Mouse (Mus musculus) forebrain, embryonic 10.5 days (tissue): ENCODE measurements at regions not wholly inside any gene's neighbourhood (a gene's known extent, or its start where the extent isn't known, plus 50 kb on each side); places are given as distances from the start of the nearest gene placed in this dataset.

ENCODE experiments used
- DNase-seq: peaks from one replicate; pipeline ENCODE4 v3.0.0-alpha.2; 2017; ENCODE audit warnings: low spot score; ENCODE audit errors: extremely low spot score
- H3K27ac ChIP-seq: fragments of 300-500 bp; sonication (generic); 2 replicates; pipeline ENCODE4 v1.5.1; 2016; ENCODE audit warnings: mild to moderate bottlenecking
- H3K27me3 ChIP-seq: fragments of 300-500 bp; sonication (generic); 2 replicates; pipeline ENCODE4 v1.6.1; 2016; ENCODE audit warnings: mild to moderate bottlenecking; ENCODE audit not compliant: poor library complexity, severe bottlenecking
- H3K36me3 ChIP-seq: fragments of 300-500 bp; sonication (generic); replicated peaks from 2 replicates; pipeline ENCODE4 v1.6.1; 2016; ENCODE audit warnings: mild to moderate bottlenecking, moderate library complexity
- H3K4me1 ChIP-seq: fragments of 300-500 bp; sonication (generic); 2 replicates; pipeline ENCODE4 v1.6.1; 2016
- H3K4me3 ChIP-seq: fragments of 300-500 bp; sonication (generic); 2 replicates; pipeline ENCODE4 v1.5.1; 2016; ENCODE audit warnings: mild to moderate bottlenecking, moderate library complexity
- H3K9me3 ChIP-seq: fragments of 300-500 bp; sonication (generic); 2 replicates; pipeline ENCODE4 v1.6.1; 2016; ENCODE audit warnings: mild to moderate bottlenecking, moderate library complexity
- WGBS: fragments of 180-500 bp; shearing (Covaris S2); methylation state at CpG from one replicate; pipeline ENCODE4 v1.1.7; 2016; 5-methylcytosine and 5-hydroxymethylcytosine counted together

DNA sequence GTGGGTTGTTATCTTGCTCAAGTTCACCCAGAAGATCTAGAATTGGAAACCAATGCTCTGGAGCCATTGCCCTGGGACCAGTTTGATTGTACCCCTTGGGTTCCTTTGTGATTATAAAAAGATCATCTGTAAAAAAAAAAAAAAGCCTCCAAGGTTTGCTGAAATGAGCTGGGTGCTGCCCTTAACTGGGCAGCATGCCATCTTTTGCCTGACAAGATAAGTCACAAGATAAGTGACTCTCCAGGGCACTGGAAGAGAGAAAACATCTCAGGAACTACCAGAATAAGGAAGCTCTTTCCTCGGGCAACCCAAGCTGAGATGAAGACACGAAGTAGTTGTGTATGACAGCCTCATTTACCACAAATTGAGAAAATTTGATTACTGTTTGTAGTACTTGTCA is 202.7 kb upstream of the Eci2 start:
- no peak for DNase-seq
- Histone ChIP-seq H3K4me3 (no peak overlapping the region), H3K36me3 (no peaks in the 10 kb centered on the region), H3K27me3 (no peaks in the 10 kb centered on the region), H3K9me3 (no peaks in the 10 kb centered on the region), H3K4me1 (no peaks in the 10 kb centered on the region), H3K27ac (no peak overlapping the region)
- WGBS: 90% methylated on average over 2 of the region's 2 CpGs

GRCm38 (mm10) chr13:35233636-35234035 is 206.7 kb upstream of the Eci2 start:
- no peaks in the 10 kb centered on the region for H3K27me3 ChIP-seq
- no peak overlapping the region for H3K4me3 ChIP-seq
- H3K36me3 ChIP-seq: no peaks in the 10 kb centered on the region
- no peaks in the 10 kb centered on the region for H3K9me3 ChIP-seq
- DNase-seq: no peak
- H3K27ac ChIP-seq: no peak overlapping the region
- 84% methylated on average over 1 of the region's 1 CpGs for WGBS
- H3K4me1 ChIP-seq: no peaks in the 10 kb centered on the region

GRCm38 (mm10) chr13:35241443-35241842 is 214.5 kb upstream of the Eci2 start:
- H3K27me3 ChIP-seq: no peaks in the 10 kb centered on the region
- no peak for DNase-seq
- 71% methylated on average over 2 of the region's 2 CpGs for WGBS
- no peak overlapping the region for H3K27ac ChIP-seq
- no peak overlapping the region for H3K4me3 ChIP-seq
- H3K36me3 ChIP-seq: no peaks in the 10 kb centered on the region
- no peaks in the 10 kb centered on the region for H3K9me3 ChIP-seq
- H3K4me1 ChIP-seq: no peaks in the 10 kb centered on the region

DNA sequence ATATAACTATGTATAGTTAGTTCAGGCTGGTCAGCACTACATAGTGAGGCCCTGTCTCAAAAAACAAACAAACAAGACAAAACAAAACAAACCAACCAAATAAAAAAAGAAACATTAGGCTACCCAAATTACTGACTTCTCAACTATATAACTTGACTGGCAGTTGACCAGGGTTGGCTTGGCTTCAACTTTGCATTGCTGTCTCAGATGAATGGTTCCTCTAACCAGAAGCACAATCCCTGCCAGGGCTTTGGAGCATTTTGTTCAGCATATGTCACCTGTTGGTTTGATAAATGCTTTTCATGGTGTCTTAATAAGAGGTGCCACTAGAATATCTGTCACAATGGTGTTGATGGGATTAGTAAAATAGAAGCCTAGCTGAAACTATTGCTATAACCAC is 217.1 kb upstream of the Eci2 start:
- DNase-seq: no peak
- H3K36me3 ChIP-seq: no peaks in the 10 kb centered on the region
- no peaks in the 10 kb centered on the region for H3K4me1 ChIP-seq
- no peak overlapping the region for H3K4me3 ChIP-seq
- no peaks in the 10 kb centered on the region for H3K27me3 ChIP-seq
- H3K9me3 ChIP-seq: no peaks in the 10 kb centered on the region
- no peak overlapping the region for H3K27ac ChIP-seq

DNA sequence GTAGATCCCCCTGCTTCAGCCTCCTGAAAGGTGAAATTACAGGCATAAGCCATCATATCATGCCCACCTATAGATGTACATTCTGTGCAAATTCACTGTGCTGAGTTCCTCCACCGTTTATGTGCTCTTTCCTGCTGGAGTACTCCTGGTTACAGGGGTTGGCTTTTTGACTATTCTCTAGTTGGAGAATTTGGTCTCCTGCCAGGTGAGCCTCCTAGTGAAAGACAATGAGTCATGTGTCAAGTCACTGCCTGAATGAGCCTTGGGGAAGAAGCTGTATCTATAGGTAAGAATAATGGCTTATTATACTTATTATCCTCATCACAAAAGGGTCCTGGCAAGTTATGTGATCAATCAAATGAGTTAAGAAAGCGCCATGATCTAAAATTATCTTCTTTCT is 230.5 kb upstream of the Eci2 start:
- no peak for DNase-seq
- H3K4me3 ChIP-seq: no peak overlapping the region
- no peaks in the 10 kb centered on the region for H3K36me3 ChIP-seq
- no peaks in the 10 kb centered on the region for H3K27me3 ChIP-seq
- H3K27ac ChIP-seq: no peak overlapping the region
- no peaks in the 10 kb centered on the region for H3K9me3 ChIP-seq
- H3K4me1 ChIP-seq: no peaks in the 10 kb centered on the region
- 84% methylated on average over 2 of the region's 2 CpGs for WGBS

DNA sequence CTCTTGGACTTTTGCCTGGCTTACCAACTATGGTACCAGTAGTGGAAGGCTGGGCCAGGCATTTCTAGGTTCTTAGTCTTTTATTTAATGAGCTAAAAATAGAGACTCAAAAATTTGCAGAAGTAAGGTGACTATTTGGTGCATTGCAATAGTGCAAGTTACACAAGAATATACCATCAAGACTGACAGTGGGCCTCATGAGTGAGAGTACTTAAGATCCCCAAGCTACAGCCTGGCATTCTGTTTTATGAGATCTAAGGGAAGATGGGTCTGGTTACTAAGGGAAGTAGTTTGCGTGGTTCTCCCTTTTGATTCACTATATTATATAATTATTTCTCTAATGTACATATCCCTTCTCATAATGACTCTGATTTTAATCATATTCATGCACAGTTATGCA is 231.8 kb upstream of the Eci2 start:
- Histone ChIP-seq H3K4me3 (no peak overlapping the region), H3K27ac (no peak overlapping the region), H3K9me3 (no peaks in the 10 kb centered on the region), H3K36me3 (no peaks in the 10 kb centered on the region), H3K4me1 (no peaks in the 10 kb centered on the region), H3K27me3 (no peaks in the 10 kb centered on the region)
- WGBS: 90% methylated on average over 1 of the region's 1 CpGs
- DNase-seq: no peak

DNA sequence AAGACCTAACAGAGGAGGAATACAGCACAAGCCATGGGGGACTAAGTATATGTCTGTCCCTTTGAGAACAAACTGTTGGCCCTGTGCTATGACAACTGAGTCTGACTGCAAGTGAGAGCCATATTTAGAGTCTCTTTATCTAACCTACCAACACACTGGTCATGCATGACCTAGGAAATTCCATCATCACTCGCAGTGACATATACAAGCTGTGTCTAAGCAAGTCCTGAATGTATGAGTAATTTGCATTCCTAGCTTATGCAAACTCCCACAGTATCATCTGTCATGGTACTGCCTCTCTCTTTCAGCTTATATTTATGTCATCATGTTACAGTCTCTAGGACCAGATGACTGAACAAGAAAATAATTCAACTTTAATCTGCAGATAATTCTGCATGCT is 257.1 kb upstream of the Eci2 start:
- Histone ChIP-seq H3K27me3 (no peaks in the 10 kb centered on the region), H3K36me3 (no peaks in the 10 kb centered on the region), H3K4me1 (no peaks in the 10 kb centered on the region), H3K9me3 (no peaks in the 10 kb centered on the region), H3K4me3 (no peak overlapping the region), H3K27ac (no peak overlapping the region)
- DNase-seq: no peak
- whole genome bisulfite sequencing: 96% methylated on average over 1 of the region's 1 CpGs

DNA sequence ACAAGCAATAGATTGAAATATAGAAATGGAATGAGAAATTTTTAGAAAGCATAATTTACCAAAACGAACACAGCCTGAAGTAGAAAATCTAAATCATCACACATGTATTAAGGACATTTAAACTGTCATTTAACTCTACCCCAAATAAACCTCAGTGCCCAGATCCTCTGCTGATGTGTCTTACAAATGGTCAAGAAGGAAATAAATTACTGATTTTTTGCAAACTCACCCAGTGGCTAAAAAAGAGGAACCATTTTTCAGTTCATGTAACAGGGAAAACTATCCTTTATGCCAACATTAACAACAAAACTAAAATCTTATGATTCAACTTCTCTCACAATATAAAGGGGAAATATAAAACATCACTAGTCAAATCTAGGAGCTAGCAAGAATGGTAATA is 275.2 kb upstream of the Eci2 start:
- H3K27ac ChIP-seq: no peak overlapping the region
- H3K4me3 ChIP-seq: no peak overlapping the region
- no peaks in the 10 kb centered on the region for H3K27me3 ChIP-seq
- H3K4me1 ChIP-seq: no peaks in the 10 kb centered on the region
- H3K36me3 ChIP-seq: no peaks in the 10 kb centered on the region
- 75% methylated on average over 1 of the region's 1 CpGs for WGBS
- no peaks in the 10 kb centered on the region for H3K9me3 ChIP-seq
- DNase-seq: no peak

- WGBS: 95% methylated on average over 1 of the region's 1 CpGs
- H3K9me3 ChIP-seq: no peaks in the 10 kb centered on the region
These were observed 289.9 kb upstream of the Eci2 start for GRCm38 (mm10) chr13:35316772-35317171.

DNA sequence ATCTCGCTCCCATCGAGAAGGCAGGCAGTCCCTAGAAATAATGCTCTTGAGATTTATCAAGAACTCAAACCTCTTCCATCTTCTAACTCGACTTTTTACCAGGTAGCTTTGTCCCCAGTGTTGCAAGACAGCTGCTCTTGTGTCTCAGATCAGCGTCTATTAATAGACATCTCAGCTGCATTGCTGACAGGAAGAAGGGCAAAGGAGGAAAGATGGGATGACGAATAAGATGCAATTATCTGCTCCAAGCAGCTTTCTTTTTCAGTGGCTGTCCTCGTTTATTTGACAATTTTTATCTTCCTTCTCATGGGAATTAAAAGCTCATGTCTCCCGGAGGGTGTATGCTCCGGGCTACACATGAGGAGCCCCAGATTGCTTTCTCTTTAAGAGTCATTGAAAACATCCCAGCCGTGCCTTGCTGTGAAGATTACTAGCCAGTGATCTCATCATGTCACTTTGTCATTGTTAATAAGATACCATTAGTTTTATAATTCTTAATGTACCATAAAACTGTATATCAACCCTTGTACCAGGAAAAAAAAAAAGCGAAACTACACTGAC is 299.9 kb upstream of the Eci2 start:
- Histone ChIP-seq H3K27ac (no peak overlapping the region), H3K9me3 (no peaks in the 10 kb centered on the region), H3K4me1 (no peaks in the 10 kb centered on the region), H3K36me3 (no peaks in the 10 kb centered on the region), H3K4me3 (no peak overlapping the region), H3K27me3 (no peaks in the 10 kb centered on the region)
- DNase-seq: no peak
- 68% methylated on average over 10 of the region's 10 CpGs for WGBS

More at GRCm38 (mm10) chr13:35316772-35317171, 289.9 kb upstream of the Eci2 start:
- DNase-seq: no peak
- no peaks in the 10 kb centered on the region for H3K36me3 ChIP-seq
- H3K27me3 ChIP-seq: no peaks in the 10 kb centered on the region
- H3K27ac ChIP-seq: no peak overlapping the region
- H3K4me3 ChIP-seq: no peak overlapping the region
- H3K4me1 ChIP-seq: no peaks in the 10 kb centered on the region

DNA sequence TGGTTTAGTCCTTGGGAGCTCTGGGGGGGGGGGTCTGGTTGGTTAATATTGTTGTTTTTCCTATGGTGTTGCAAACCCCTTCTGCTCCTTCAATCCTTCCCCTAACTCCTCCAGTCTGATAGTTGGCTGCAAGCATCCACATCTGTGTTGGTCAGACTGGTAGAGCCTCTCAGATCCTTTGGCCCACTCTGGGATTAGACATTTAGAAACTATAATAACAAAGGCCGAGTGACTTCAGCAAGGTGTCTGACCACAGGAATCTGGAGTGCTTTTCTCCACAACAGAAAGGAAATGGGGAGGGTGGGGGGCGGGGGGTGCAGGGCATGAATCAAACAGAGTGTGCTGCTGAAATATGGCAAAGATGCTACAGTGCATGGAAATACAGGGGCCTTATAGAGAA is 301.4 kb upstream of the Eci2 start:
- no peak for DNase-seq
- Histone ChIP-seq H3K27me3 (no peaks in the 10 kb centered on the region), H3K9me3 (no peaks in the 10 kb centered on the region), H3K4me1 (no peaks in the 10 kb centered on the region), H3K27ac (no peak overlapping the region), H3K4me3 (no peak overlapping the region), H3K36me3 (no peaks in the 10 kb centered on the region)
- 65% methylated on average over 2 of the region's 2 CpGs for WGBS

GRCm38 (mm10) chr13:35330926-35331325 is 304.0 kb upstream of the Eci2 start:
- Histone ChIP-seq H3K36me3 (no peaks in the 10 kb centered on the region), H3K4me3 (no peak overlapping the region), H3K27me3 (no peaks in the 10 kb centered on the region), H3K4me1 (peaks cover 12% of the 10 kb centered on the region), H3K27ac (no peak overlapping the region), H3K9me3 (no peaks in the 10 kb centered on the region)
- WGBS: 52% methylated on average over 1 of the region's 1 CpGs
- DNase-seq: no peak

DNA sequence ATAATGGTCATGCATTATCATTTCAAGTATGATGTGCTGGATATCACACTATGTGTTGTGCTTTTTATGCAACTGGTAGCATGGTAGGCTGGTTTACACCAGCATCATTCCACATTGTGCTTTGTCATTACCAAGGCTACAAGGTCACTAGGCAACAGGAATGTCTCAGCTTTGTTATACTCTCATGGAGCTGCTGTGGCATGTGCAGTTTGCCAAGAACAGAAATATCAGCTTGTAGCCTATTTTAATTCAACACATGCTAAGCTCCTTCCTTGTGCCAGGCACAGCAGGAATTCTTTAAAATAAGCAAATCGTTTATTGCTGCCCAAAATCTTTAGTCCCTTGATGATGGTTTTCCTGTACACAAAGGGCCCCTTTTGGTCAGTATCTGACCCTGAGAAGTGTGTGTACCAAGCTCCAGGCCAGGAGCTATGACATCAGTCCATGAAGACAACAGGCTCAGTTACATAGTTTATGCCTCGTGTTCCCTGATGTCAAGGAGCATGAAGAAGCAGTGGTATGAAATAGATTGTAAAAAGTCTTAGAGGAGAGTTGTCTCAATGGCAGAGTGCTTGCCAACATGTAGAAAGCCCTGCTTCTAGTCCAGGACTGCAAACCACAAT is 314.0 kb upstream of the Cdyl start:
- Histone ChIP-seq H3K27ac (peak overlapping the region; percentile 5; the same call in 1 of the 2 replicates), H3K4me3 (no peak overlapping the region), H3K4me1 (peaks cover 18% of the 10 kb centered on the region), H3K9me3 (no peaks in the 10 kb centered on the region), H3K36me3 (no peaks in the 10 kb centered on the region), H3K27me3 (no peaks in the 10 kb centered on the region)
- 68% methylated on average over 2 of the region's 2 CpGs for WGBS
- no peak for DNase-seq

DNA sequence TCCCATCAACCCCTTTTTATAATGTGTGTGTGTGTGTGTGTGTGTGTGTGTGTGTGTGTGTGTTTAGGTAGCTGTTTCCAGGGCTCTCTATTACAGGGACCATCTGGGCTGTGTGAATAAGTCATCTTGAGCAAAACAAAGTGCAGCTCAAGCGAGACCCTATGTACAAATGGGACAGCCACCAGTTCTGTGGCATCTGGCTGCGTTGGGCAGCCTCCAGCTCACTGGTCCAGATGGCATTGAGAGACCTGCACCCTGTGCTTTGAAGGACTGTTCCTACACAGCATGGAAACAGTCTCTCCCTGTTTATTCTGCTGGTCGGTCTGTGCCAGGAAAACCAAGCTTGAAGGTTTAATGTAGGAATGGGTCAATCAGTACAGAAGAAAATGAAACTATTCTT is 311.4 kb upstream of the Cdyl start:
- Histone ChIP-seq H3K36me3 (no peaks in the 10 kb centered on the region), H3K4me3 (no peak overlapping the region), H3K4me1 (peaks cover 18% of the 10 kb centered on the region), H3K27me3 (no peaks in the 10 kb centered on the region), H3K27ac (no peak overlapping the region), H3K9me3 (no peaks in the 10 kb centered on the region)
- no peak for DNase-seq
- WGBS: 88% methylated on average over 3 of the region's 3 CpGs
